Mouse (Mus musculus): ENCODE measurements around the gene Gss.
A peak's percentile ranks its signal among the peaks of the same experiment; 100 is the strongest.

Gene Gss

DNA sequence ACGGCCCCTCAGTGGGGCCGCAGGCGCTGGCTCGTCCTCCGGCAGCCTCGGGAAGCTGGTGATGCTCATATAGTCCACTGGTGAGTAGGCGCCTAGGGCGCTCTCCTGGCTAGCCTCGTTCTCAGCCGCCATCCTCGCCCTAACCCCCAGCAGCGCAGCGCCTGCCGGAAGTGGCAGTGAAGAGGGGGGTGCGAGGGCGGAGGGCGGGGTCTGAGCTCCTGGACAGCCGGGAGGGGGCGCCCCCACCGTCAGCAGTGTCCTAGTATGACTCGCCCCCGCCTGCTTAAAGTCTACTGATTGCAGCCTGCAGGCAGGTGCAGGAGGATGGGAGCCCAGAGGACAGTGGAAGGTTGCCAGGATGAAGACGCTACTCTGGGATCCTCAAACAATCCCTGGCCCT is 77.9 kb downstream of the Gss start:
- peak; percentile 53 for DNase-seq (ENCODE audit: low spot score)

DNA sequence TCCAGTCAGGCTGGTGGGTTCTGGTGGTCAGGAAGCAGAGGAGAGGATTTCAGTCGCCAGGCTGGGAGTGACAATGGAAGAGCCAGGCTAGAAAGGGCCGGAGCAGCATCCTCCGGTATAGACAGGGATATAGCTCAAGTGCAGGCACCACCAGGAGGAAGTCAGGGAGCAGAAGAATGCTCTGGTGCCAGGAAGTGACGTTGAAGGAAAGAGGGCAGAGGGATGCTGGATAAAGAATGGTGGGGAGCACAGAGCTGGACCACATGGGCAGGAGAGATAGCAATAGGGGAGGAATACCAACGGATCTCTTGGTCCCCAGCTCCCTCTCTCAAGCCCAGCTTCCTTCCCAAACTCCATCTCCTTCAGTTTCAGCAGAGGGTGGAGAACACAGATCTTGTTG is 79.1 kb downstream of the Gss start:
- no peak for DNase-seq (ENCODE audit: low spot score)
